Mouse (Mus musculus) lung, postnatal 36 days (tissue): ENCODE results near the gene Rora.

ENCODE experiments used
- DNase-seq: peaks from one replicate; pipeline ENCODE4 v3.0.0; 2022; ENCODE audit warnings: mixed read lengths

The Rora gene

DNA sequence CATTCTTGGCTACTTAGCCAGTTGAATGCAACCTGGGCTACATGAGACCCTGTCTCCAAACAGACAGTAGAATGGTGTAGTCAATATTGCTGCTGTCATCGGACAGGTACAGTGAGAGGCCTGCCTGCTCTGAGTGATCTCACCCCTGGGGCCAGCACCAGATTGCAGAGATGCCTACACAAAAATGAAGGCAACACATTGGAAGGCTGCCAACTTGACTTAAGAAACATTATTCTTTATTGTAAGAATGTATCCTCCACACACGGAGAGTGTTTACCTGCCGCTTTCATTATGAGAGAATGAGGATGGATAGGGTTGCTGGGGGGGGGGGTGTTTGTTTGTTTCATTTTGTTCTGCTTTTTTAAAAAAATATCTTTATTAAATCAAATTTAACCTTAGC lies 592.6 kb downstream of the Rora start:
- DNase-seq = no peak

DNA sequence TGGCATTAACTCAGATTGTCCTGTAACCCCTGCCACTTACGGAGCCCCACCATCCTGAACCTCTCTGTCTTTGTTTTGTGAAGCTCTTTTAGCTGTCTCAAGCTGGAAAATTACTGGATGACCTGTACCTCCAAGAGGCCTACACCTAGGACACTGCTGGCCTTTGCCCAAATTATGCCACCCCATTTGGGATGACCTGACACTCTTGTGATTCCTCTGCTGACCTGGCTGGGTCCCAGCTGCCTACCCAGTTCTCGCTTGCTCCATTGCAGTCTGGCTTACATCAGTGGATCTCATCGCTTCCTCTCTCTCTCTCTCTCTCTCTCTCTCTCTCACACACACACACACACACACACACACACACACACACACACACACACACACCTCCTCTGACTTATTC lies 596.0 kb downstream of the Rora start:
- no peak for DNase-seq

DNA sequence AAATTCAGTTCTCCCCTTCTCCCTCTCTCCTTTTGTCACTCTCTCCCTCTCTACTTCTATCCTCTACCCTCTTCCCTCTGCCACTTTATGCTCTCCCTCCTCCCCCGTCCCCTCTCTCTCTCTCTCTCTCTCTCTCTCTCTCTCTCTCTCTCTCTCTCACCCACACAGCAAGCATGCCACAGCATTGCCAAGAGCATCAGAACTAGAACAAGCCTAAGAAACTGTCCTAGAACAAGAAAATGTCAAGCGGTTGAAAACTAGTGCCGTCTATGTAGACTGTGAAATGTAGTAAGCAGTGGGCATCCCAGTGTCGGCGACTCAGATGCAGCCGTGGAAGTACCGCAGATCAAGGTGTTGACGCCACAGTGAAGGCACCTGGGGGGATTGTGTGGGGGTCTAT lies 596.7 kb downstream of the Rora start:
- DNase-seq = no peak

DNA sequence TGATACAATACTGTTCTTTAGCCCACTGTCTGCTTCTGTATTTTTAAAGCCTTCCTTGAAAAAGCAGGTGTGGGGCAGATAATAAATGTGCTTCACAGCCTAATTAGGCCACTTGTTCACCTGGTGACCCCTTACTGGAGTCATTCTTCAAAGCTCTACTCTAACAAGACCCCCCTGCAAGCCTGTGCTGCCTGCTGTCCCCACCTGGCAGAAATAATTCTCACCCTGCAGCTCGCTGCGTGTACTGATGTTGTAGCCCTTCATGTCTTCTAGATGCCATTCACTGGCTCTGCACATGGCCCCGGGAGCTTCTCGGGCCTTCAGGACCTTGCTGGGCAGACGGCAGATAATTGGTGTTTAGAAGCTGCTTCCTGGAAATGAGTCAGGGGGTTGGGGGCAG lies 604.9 kb downstream of the Rora start:
- no peak for DNase-seq

DNA sequence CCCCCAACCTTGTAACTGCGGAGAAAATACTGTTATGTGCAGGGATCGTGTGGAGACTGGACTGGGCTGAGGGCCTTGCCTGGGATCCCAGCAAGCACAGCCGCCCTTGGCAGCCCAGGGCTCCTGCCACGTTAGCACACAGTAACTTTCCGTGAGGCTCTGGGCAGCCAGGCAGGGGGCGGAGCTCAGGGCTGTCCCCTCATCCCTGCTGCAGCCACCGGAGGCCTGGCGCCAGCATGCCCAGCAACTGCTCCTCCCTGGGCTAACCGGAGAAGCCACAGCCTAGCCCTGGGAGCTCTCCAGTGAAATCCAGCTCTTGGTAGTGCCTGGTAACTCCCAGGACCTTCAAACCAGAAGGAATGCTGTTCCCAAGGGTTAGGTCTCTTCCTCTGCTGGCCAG lies 605.8 kb downstream of the Rora start:
- DNase-seq = peak; percentile 75

DNA sequence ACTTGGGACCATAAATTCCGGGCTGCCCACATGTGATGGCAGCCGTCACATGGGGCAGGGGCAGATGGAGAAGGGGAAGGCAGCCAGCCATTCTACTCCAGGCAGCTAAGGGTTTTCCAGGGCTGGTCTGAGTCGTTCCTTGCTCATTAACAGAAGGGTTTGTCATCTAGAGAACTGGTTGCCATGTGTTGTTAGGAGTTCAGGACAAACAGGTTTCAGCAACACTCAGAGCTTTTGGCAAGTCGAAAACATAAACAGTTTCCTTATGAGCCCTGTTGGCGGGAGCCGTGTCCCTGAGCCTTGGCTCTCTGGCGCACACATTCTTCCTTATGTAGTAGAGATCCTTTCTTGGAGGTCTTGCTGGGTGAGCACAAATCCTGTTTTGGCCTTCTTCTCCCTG lies 611.6 kb downstream of the Rora start:
- peak; percentile 52 for DNase-seq

DNA sequence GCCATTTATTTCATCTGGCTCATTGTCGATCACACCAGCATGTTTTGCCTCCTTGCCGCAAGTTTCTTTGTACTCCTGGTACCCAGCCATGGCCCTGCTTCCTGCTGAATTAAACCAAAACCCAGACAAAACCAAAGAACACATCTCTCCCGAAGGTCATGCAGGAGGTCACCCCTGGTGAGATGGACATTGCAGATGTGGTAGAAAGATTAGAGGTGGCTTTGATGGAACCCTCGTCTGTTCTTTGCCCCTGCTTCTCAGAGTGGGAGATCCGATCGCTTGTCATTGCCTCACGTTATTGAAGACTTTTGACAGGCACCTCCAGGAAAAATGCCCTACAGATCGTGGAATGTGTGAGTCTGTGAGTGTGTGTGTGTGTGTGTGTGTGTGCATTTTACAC lies 616.8 kb downstream of the Rora start:
- no peak for DNase-seq

DNA sequence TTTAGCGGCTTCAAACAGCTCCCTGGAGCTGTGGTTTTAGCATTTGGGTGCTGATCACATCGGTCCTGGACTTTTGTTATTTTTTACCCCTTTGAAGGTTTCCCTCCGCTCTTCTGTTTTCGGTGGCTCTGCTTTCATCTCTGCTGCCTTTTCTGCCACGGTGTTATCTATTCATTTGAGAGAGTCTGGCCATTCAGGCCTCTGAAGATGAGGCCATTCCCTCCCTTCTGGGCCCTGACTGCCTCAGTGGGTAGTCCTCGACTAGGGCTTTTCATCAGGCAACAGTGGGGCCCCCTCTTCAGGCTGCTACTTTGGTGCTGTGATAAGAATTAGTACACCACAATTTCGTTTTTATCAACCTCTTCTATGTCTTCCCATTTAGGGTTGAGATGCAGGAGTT lies 617.3 kb downstream of the Rora start:
- DNase-seq = no peak

DNA sequence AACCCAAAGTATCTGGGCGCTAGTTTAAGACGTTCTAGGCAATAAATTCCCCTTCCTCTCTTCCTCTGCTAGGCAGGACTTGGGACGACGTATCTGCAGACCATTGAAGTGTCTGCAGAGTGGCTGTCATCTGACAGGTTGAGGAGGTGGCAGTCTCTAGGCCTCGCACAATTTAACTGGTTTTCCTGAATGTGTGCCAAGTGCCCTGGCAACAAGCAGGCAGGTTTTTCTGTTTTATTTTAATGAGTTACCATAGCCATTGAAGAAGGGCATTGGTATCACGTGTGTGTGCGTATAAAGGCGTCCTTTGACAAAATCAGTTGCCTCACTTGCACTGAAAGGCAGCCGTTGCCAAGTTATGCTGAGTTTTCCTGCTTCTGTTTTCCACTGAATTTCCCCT lies 619.3 kb downstream of the Rora start:
- DNase-seq = no peak

DNA sequence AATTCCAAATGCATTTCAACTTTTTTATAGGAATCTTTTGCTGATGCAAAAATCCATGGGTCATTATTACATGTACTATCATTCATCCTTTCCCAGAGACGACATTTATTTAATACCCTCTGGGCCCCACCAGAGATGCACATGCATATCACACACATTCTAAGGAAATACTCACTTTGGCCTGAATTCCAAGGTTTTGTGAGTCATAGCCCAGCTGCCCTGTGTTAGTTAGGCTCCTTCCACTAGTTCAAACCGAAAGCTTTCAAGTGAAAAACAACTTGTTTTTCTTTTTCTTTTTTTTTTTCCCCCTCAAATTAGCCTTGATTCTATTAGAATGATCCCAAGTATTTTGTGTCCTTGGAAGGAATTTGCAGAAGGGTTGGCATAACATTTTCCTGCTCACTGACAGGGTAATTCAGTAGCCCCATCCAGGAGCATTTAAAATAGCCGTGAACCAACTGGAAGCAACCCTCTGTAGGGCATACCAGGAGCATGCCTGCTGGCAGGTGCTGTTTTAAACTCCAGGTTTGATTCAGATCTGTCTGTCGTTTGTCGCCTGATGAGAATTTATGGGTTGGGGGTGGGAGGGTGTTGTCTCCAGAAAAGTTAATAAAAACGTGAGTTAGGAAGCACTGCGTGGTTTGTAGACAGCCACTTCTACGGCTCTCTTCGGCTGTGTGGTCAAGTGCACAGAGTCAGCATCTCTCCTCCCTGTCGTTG lies 621.3 kb downstream of the Rora start:
- no peak for DNase-seq

DNA sequence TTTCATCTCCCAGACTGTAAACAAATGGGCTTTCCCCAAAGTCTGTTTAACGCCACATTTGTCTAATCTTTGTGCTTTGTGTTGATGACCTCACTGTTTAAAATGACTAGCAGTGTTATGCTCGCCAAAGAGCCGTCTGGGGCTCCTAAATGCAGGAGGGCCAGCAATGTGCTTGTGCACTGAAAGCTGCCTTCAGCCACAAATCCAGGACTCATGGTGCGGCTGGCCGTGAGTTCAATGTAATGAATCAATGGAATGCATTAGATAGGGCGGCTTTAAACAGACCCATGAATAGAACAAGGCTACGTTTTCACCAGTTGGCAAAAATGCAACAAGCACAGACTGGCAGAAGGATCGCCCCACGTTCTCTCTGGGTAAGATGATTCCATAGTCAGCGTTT lies 623.7 kb downstream of the Rora start:
- no peak for DNase-seq

DNA sequence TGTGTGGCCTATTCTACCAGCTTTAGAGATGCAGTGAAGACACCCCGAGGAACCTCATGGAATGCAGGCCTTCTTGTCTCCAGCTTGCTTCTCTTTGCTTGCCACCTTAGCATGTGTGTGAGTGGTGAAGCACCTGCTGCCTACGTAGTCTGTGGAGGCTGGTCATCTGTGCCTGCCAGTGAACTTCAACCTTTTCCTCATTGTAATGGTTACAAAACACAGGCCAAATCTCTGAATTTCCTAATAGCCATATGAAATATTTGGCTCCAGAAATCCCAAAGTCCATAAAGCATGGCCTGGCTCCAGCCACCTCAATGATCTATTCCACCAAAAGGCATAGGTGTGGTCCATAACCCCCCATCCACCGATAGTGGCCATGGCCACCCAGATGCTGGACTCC lies 631.4 kb downstream of the Rora start:
- DNase-seq = no peak

DNA sequence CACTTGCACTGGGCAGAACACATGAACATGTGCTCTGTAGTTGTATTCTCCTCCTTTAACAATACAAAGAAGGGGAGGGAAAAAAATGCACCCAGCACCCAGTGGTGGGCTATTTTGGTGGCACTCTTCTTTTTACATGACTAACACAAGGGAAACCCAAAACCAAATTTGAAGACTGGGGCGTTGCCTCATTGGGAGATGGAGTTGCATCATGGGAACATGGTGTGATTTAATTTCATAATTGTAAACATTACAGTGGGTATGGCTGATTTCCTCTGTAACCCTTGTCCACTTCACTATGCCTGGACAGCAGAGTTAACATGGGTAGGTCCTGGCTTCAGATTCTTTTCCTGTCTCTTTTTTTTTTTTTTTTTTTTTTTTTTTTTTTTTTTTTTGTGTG lies 634.5 kb downstream of the Rora start:
- DNase-seq = peak; percentile 70

DNA sequence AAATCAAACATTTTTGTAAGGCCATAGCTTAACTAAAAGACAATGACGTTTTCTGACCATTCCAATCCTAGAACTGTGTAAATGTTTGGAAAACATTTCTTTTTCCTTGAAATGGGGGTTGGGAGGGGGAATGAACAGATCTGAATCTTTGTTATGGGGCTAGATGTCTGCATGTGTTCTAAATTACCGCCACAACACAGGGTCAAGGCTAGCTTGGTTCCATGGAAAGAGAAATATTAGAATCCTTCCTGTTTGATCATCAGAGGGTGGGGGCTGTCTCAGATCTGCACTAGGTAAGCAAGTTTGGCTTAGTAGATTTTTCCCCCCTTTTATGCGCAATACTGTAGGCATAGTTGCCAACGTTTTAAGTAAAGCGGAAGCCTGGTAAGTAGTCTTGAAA lies 635.0 kb downstream of the Rora start:
- no peak for DNase-seq

DNA sequence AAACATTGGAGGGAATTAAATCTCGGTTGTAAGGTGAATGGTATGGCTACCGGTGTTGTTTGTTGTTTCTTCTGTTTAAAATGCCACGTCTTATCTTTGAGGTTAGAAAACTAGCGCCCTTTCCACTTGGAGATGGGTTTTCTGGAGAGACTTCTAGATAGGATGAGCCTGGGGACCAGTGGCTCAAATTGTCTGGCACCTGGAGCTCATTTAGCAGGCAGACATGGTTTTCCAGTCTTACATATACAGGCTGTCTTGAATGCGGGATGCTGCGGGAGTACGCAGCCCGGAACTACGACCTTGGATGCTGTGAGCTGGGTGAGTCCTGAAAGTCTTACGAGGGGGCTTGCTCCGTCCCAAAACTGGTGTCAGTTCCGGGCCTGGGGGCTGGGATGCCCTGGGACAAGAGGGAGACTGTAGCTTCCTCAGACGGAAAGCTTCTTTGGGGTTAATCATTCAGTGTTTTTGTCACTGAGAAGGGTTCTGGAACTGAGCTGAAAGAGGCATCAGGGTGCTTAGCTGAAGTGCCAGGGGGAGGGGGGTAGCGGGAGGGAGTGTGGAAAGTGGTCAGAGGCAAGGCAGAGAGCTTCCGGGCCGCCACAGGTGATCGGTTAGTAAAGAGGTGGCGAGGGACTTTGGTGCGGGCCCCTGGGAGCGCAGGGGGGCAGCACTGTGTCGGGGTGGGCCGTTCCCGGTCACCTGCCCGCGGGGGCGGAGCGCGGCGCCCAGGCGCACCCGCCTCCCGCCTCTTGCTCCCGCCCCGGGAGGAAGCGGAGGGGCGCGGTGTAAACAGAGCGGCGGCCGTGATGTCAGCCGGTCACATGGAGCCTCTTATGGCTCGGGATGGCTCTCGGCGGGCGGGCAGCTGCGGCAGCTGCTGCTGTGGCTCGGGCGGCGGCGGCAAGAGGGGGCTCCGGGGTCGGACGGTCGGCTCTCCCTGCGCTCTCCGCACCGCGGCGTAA lies 635.8 kb downstream of the Rora start:
- peak; percentile 94 for DNase-seq

DNA sequence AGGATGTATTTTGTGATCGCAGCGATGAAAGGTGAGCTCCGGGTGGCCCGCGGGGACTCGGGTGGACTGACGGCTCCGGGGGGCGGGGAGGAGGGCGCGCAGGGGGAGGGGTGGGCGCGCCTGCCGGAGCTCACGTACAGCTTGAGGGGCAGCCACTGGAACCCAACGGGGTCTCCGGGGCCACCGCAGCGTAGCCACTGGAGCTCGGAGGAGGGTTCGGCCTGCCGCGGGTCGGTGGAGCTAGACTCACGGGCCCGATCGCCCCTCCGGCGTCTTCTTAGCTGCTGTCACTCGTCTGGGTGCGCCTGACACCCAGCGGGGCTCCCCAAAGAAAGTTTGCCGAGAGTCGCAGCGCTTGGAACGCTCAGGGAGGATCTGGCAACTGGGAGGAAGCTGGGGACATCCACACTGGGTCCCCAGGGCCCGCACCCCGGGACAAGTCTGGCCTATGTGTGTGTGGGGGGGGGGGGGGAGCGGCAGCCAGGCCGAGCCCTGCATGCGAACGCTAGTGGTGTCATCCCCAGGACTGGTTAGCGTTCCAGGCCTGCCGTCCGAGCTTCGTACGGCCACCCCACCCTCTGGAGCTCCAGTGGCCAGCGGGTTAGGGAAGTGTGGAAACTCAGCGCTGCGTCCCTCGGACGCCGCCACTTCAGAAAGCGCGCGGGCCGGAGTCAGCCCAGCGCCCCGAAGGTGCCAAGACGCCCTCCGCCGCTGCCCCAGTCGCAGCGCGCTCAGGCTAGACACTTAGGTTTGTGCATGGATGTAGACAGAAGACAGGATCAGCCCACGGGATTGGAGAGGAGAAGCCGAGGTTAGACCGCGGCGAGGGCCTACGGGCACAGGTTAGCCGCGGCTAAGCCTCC lies 636.7 kb downstream of the Rora start:
- DNase-seq = peak; percentile 48

DNA sequence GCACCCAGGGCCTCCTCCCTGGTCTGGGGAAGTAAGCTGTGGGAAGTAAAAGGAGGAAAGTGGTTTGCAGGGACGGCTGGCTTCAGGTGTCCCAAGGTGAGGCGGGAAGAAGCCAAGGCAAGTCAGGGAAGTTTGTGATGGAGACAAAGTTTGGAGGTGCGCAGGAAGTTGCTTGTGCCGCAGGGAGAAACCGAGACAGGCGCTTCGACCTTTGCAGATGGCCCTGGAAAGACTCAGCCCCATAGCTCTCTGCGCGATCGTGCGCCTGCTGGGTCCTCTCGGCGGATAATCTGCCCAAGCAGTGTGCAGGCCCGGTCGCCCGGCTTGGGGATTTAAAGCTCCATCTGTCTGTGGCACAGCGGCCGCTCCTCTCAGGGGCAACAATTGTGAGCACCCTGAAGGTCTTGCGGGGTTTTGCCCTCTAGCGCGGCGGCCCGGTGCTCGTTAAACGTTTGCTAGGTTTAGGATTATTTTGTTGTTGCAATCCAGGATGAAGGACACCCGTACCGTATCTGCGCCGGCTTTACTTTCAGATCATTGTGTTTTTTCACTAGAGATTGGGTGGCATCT lies 637.4 kb downstream of the Rora start:
- peak; percentile 10 for DNase-seq

DNA sequence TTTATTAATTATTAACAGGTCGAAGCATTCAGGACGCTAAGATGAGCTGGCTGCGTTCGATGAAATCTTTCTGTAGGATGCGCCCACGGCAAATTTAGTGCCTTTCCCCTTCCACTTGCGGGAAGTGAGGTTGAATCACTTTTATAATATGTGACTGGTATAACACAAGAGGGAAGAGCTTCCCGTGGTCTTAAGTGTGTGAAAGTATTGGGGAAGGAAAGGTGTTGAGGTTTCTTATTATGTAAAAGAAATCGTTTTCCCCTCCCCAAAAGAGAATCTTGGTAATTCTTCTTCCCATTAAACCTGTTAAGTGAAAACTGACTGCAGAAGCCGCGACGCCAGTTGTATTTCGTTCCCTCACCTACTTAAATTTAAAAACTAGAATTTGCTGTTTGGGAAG lies 637.9 kb downstream of the Rora start:
- no peak for DNase-seq

DNA sequence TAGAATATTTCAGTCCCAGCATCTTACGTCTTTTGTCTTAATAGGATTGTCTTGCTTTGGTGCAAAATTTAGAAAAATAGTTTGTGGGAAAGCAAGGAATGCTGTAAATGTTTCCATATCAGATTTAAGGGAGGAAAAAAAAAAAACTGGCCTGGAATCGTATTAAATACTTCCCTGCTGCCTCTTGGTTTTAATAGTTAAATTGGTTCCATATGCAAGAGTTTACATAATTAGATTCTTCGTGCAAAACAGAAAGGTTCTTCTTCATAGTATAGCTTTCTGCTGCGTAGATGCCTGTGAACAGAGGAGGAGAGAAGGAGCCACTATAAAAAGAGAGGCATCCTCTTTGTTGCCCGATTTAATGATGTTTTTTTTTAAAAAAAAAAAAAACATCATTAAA lies 638.8 kb downstream of the Rora start:
- DNase-seq = no peak

DNA sequence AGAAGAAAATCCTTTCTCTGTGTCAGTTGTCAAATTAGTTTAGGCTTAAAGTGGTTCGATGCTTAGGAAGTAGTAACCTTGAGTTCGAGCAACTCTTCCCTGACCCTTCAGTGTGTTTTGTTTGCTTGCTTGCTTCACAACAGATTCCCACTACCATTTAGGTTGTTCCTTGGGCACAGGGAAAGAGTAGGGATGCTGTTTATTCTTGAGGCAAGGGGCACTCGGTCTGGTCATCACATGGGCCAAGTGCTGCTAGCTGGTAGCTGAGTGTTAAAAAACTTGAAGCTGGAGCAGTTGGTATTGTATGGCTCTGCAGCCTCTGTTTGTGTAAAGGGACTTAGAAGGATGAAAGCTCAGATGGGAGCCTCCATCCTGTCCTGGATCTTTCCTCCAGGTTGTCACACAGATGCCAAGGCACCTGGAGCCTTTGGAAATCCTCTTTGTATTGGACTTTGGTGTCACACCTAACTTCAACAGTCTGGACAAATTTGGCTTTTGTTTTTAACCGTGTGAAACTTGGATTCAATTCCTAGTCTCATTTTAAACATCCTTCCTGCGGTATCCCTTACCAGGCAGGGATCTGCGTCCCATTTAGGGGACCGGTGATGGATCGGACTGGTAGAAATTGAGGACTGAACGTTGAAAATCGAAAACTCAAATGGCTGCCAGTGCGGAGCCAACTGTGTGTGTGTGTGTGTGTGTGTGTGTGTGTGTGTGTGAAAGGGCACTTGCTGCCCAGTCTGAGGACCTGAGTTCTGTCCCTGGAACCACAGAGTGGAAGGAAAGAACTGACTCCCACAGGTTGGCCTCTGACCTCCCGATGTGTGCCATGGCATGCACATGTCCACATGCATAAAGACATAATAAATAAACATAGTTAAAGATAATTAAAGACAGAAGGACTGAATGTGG lies 639.4 kb downstream of the Rora start:
- no peak for DNase-seq

DNA sequence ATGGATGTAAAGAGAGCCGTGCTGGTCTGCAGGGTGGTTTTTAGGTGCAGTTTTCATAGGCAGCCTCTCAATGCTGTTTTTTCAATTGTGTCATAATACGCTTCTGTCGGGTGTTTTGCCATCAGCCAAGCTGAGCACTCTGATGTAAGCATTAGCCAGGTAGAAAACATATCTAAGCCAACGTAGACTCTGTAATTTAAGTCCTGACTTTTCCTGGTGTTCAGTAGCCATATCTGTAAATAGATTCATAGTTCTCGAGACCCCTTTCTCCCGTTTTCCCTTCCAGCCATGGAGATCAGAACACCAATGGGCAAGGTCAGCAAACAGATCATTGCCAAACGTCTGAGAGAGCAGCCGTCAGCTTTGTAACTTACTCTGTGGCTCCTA lies 640.1 kb downstream of the Rora start:
- no peak for DNase-seq

DNA sequence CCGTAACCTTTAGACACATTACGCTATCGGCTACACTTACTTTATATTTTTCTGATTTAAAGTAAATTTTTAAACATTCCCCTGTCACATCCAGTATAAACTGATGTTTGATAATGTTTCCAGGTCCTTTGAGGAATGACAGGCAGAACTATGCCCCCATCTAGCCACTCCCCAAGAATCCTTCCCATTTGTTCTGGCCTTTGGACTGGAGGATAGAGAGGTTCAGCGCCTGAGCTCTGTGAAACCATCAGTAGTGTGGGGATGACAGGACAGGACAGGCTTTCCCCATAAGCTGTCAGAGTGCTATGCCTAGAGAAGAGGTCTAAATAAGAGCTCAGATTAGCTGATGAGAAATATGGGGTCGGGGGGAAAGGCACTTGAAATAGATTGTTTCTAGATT lies 640.8 kb downstream of the Rora start:
- DNase-seq = no peak
